Mouse (Mus musculus): ENCODE results near the gene Fam174a.

DNA sequence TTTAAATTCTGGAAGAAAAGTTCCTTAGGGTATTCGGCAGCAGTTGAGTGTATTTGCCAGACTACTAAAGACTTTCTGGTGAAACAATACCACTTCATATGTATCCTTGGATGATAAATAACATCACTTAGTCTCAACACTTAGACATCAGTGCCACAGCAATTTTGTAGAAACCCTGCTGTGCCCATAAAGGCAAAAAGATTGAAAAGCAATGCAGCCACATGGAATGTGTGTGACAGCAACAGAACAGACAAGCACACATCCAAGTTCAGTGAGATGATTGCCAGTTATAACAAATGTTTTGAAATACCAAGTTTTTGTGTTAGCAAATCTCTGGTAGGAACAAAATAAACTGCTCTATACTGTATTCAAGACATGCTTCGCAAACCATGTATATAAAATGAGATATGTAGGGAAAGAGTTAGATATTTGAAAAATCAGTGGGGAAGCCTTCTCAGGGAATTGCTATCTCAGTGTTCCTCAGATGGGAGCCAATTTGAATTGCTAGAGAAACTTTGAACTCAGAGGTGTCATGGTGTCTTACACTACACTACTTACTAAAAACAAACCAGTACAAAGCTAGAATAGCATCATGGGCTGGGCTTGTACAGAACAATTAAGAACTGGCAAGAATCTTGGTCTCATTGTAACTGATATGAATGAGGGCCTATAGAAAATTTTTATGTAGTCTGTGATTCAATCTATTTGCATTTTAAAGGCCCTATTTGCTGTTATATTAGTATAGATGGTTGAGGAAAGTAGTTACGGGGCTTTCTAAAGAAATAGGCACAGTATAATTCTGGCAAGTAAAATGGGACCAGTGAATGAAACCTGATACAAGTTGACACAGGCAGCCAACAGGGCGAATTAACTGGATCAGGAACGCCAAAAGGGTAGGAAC, 30.4 kb downstream of the Fam174a start:
- TF ChIP-seq CTCF (conservative IDR thresholded peaks at IDR 0.05 in 1 of 2, IDR thresholded peaks at IDR 0.05 in 1 of 2; ENCODE audit: low read depth in 2 of 2, low read length in 2 of 2) (no peak), USF1 (IDR thresholded peaks at IDR 0.05; ENCODE audit: low read depth, low read length) (no peak), POLR2AphosphoS2 (IDR thresholded peaks at IDR 0.05; ENCODE audit: low read depth, low read length) (no peak)

All from CH12.LX (cell line).